Mouse (Mus musculus): ENCODE measurements at regions not wholly inside any gene's neighbourhood (a gene's known extent, or its start where the extent isn't known, plus 50 kb on each side); places are given as distances from the start of the nearest gene placed in this dataset.

DNA sequence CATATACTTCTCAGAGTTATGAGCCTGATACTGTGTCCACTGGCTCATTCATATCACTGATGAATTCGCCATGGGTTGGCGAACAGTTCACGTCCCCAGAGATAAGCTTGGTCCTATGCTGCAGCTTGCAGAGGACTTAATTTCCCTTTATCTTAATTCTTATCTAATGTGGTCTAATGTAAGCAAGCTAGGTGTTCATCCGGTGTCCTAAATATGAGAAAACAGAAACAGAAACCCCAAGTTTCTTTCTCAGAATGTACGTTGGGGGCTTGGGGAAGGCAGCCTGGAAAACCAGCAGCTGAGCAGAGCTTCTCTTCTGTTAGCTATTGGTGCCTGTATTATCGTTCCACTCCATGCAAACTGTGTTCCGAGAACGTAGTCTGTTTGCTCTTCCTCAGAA is 170.1 kb downstream of the 1700064H15Rik start:
- DNase-seq (ENCODE audit: low spot score in 2 of 2), result no peak

DNA sequence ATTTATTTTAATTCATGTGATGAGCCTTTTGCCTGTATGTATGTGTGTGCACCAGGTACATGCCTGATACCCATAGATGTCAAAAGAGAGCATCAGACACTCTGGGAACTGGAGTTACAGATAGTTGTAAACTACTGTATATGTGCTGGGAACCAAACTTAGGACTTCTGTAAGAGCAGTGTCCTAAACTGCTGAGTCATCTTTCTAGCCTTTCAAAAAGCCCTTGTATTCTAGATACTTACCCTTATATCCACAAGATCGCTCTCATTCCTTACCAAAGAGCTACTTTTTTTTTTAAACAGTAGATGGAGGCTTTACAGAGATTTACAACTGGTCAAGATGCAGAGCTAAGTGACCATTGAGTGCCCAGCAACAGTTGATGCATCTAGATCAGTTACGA is 171.0 kb downstream of the 1700064H15Rik start:
- DNase-seq (ENCODE audit: low spot score in 2 of 2), result no peak

DNA sequence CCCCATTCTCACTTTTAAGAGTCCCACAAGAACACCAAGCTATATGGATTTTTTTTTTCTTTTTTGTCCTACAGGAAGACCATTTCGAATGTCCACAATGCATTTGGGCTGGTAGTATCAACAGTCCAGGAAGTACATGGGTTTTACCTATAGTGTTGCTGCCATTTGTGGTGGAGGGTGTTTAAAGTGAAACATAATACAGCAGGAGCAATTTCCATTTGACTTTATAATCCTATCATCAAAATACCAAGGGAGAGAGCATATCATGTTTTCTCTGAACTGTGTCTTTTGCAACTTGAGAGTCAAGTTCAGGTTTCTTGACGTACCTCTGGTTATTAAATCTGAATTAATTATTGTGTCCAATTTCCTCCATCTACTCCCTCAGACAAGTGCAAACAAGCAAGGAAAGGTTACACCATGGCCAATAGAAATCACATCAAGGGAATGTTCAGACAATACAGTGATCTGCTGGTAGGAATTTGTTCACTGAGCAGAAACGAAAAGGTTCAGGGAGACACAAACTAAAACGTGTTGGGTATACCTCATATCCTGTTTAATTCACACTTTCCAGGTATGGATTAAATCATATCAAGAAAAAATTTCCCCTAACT is 172.5 kb downstream of the 1700064H15Rik start:
- DNase-seq (ENCODE audit: low spot score in 2 of 2), result no peak

DNA sequence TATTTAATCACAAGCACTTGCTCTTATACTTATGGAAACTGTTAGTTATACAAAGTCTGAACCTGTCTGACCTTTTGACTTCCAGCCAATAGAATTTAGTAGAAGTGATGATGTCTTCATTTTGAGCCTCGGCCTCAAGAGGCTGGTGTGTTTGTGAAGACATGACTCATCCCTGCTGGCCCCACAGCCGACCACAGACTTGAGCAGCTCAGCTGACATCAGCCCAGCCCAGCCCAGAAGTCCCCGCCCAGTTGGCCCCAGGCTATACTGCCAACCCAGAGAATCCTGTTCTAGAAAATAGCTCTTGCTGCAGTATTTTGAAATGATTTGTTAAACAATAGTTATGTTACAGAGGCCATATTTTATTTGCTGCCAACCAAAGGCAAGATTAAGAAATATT is 177.5 kb downstream of the 1700064H15Rik start:
- DNase-seq (ENCODE audit: low spot score in 2 of 2), result no peak

DNA sequence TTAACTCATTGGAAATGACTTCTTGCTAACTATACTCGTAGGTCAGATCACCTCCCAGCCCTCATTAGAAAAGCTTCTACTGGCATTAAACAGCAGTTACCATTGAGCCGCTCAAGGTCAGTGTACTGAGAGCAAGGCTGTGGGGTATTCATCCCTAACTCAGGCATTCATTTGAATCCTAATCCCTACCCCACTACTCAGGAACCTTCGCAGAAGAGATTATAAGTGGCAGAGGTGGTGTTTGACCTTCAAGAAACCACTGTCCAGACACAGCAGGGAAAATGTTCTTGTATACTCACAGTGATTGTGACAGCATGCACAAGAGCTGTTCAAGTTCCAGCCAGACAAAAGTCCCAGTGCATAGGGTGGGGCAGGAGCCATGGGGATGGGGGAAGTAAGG is 179.5 kb downstream of the 1700064H15Rik start:
- no peak for DNase-seq (ENCODE audit: low spot score in 2 of 2)

DNA sequence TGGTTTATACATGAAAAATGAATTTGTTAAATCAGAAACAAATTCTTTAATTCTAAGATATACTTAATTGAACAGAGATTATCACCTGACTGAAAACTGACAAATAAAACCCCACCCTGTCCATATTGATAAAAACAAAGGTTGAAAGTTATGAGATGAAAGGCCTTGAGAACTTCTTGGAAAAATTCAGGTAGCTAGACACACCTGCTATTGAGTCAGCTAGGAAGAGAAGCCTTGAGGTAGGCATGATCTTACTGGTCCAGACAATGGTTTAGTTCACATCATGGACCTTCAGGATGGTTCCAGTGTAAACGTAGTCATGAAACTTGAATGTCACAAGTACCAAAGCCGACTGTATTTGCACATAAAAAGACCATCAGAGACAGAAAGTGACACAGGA is 180.3 kb downstream of the 1700064H15Rik start:
- DNase-seq (ENCODE audit: low spot score in 2 of 2), result no peak

DNA sequence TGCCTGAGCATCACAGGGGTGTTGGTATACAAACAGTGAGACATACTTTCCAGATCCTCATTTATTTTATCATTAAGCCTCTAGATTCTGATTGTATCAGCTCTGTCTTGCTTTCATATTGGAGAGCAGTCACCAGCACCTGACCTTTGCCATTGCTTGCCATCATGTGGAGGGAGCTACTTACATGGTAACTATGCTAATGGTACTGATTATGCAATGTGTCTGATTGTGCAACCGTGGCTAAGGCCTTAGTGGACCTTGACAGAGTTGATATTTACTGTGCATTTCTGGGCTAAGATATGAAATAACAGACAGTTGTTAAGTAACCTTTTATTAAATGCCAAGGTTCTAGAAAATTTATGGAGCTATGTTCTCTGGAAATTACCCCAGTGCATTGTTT is 180.7 kb downstream of the 1700064H15Rik start:
- DNase-seq (ENCODE audit: low spot score in 2 of 2), result no peak

DNA sequence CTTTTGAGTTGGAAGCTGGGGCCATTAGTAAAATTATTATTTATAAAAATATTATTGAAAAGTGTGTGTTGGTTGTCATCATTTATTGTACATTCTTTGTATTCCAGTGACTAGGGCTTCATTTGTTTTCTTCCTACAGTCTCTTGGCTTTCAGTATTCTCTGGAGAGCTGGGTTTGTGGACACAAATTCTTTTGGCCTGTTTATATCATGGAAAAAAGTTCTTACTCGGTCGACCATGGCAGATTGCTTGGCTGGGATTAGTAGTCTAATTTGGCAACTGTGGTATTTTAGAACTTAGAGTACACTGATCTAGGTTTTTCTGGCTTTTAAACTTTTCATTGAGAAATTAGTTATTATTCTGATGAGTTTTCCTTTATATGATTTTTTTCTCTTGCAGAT is 183.6 kb downstream of the 1700064H15Rik start:
- peak in 1 of 2 experiments; percentile 30 for DNase-seq (ENCODE audit: low spot score in 2 of 2)

DNA sequence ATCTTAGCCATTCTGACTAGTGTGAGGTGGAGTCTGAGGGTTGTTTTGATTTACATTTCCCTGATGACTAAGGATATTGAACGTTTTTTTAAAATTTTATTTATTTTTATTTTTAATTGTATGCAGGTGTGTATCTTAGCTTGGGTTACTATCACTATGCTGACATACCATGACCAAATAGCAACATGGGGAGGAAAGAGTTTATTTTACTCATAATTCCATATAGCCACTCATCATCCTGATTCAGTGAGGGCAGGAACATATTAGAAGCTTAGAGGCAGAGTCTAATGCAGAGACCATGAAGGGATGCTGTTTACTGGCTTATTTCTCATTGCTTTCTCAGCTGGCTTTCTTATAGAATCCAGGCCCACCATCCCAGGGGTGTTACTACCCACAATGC is 186.7 kb downstream of the 1700064H15Rik start:
- no peak for DNase-seq (ENCODE audit: low spot score in 2 of 2)

DNA sequence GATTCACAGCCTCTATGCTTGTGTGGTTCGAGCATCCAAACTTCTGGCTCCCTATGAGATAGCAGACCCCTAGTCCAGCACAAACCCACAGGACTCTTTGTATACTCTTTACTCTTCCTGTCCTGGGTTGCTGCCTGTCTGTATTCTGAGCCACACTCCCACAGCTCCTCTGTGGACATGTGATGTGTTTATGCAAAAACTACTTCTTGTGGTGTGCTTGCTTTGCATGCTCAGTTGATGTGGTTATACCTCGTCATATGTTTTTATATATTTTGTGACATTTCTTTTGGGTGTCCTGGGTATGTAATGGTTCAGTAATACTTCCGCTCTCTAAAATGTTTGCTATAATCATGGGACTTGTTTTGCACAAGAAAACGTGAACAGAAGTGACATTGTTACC is 198.3 kb downstream of the 1700064H15Rik start:
- DNase-seq (ENCODE audit: low spot score in 2 of 2), result no peak

DNA sequence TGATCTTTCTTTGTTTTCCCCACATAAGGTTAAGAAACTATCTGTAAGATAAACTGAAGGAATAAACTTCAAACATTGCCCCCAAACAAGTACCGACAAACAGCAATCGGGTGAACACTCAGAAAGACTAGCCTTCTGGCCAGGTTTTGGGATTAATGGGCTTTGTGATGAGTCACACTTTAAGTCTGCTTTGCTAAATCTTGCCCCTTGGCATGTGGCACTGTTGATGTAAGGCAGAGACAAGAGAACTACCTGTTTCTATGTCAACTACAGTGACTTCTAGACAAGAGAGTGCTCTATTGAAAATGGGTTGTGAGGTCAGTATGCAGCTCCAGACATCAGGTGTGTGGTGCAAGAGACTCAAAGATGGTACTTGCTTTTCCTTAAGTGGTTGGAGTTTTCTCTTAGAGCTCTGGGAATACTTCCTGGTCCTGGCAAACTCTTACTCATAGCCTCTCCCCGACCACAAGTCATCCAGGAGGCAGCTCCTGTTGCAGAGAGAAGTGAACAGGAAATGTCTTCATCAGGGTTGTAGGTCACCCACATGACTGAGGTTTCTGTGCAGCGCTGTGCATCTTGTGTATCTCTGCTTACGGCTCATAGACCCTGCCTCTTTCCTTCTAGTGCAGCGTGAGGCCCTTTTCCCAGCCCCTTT is 198.9 kb downstream of the 1700064H15Rik start:
- no peak for DNase-seq (ENCODE audit: low spot score in 2 of 2)

DNA sequence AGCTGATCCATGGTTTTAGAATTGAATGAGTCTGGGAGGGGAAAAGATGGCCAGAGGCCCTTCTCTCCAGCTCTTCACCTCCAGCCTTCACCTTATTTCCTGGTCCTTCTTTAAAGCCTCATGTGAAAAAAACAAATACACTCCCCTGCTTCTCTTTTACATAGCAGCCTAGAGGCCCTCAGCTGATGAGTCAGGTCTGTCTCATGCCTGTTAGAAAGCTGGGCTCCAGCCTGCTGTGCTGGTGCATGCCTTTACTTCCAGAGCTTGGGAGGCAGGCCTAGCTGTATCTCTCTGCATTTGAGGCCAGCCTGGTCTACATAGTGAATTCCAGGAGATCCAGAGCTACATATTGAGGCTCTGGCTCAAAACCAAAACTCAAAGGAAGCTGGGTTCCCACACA is 199.5 kb downstream of the 1700064H15Rik start:
- DNase-seq (ENCODE audit: low spot score in 2 of 2), result no peak

DNA sequence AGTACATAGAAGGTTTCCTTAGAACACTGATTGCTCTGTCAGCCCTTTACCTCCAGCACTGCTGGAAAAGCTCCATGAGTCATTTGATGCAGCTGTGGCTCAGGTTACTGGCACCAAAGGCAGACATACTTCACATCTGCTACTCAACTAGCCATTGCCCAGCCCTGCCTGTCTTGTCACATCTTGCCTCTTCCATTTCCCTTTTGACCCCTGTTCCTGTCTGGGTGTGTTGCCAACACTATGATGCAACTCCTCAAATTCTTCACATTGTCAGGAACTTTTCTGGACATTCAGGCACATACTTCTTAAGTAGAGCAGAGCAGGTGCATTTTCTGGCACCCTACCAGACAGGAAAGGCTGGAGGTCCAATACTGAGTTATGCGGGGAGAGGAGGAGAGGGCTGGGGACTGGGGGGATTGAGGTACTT is 202.3 kb downstream of the 1700064H15Rik start:
- no peak for DNase-seq (ENCODE audit: low spot score in 2 of 2)

DNA sequence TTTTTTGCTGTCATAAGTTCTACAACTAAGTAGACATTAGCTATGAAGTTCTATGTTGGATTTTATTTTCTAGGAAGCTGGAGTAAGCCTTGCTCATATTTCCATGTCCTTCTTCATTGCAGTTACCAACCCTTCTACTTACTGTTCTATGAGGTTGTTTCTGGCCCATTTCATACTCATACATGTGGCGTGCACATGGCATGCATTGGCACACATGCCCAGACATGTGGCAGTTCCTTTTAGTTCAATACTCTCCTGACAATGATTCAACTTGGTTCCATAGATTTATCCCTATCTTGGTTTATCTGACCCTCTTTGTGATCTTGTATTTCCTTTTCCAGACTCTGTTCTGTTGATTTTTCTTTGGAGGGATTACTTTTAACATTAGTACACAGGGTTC is 203.2 kb downstream of the 1700064H15Rik start:
- DNase-seq (ENCODE audit: low spot score in 2 of 2), result no peak

DNA sequence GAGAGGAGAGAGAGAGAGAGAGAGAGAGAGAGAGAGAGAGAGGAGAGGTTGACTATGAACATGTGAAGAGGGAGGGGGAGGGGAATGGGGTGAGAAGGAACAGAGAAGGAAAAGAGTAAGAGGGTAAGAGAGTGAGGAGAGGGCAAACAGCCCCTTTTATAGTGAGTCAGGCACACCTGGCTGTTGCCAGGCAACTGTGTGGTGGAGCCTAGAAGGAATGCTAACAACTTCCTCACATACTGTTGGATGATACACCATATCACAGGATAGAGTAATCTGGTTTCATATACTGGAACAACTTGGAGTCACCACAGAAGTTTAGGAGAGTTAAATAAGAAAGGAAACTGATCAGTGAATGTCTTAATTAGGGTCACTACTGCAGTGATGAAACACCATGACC is 204.1 kb downstream of the 1700064H15Rik start:
- no peak for DNase-seq (ENCODE audit: low spot score in 2 of 2)

DNA sequence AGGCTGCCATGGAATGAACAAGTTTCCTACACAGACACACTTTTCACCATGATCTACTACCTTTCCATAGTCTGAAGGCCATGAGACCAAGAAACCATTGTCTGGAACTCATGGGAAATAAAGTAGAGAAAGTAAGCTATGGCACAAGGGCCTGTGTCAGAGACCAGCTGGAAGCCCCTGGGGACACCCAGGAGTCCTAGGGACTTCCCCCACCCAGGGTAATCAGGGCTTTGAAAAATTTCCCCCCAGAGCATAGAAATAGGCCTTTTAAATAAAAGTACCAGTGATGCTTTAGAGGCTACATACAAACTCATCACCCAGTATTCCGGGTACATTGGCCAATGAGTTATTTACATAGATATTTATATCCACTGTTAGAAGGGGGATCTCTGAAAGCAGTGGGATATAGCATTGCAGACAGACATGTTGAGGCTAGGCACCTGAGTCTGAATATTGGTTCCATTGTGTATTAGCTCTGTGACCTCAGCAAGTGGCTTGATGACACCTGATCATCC is 207.0 kb downstream of the 1700064H15Rik start:
- no peak for DNase-seq (ENCODE audit: low spot score in 2 of 2)

DNA sequence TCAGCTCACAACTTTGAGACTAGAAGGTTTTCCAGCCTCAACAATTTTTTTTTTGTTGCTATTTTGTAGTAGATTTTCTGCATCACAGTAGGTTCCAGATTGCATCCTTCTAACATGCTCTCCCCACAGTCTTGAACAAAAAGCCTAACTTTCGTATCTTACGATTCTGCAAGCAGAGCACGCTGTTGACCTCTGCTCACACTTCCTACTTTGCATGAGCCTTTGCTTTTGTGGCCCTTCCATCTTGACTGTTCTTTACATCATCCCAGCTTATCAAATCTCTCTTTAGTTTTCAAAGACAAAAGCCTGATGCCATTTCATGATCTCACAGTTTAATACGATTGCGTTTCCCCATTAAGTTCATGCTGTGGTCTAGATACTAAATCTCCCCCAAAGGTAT is 207.6 kb downstream of the 1700064H15Rik start:
- no peak for DNase-seq (ENCODE audit: low spot score in 2 of 2)

DNA sequence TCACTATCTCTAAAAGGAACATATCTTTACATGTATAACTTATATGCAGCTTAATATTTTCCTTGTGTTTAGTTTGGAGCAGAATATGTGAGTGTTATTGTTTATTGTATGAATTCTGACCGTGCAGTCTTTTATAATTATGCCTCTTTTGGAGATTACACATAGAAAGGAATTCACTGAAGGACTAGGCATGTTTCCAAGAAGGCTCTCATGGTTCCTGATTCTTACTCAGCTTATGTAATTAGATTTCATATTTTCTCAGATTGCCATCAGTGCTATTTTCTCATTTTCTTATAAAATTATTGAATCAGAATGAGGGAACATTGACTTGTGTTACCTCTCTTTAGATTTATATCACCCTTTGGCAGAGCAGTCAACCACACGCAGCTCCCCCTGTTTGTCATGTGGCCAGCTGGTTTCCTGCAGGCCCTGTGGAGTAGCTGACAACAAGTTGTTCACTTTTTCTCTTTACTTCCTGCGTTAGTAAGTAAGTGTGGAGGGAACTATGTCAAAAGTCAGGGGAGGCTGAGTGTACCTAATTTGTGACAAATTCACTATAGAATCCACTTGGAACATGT is 217.4 kb downstream of the 1700064H15Rik start:
- no peak for DNase-seq (ENCODE audit: low spot score in 2 of 2)

DNA sequence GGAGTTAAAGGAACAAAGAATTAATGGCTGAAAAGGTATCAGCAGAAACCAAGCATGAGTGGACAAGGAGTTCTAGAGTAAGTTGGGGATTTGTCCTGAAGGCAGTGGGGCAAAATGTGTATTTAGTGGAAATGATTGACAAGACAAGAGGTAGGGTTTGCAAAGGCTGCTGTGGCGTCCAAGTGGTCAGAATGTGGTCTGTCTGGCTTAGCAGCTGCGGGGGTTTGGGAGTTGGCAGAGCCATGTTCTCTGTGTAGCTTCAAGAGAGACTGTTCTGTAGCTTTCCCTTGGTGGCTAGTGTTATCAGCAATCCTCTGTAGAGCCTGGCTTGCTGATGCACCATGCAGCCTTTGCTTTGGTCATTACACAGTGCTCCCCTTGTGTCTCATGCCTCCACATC is 220.2 kb downstream of the 1700064H15Rik start:
- no peak for DNase-seq (ENCODE audit: low spot score in 2 of 2)

DNA sequence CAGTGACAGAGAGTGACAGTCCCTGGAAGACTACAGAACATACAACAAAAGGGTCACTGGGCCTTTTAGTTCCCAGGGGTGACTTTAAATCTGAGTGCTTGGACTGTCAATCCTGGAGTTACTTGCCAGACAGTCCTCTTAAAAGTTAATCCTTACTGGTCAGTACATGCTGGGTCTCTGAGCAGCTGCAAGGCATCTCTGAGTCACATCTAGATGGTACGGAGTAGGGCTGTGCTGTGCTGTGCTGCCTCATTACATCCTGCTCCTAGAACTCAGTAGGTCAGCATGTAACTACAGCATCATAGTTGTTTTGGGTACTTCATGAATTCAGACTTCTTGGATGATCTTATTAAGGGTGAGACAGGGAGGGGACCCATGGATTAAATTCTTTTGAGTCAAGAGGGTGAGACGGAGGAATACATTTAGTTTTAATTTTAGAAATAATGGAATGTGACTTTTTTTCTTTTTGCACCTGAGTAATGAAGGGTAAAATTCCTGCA is 220.8 kb downstream of the 1700064H15Rik start:
- DNase-seq (ENCODE audit: low spot score in 2 of 2), result no peak

DNA sequence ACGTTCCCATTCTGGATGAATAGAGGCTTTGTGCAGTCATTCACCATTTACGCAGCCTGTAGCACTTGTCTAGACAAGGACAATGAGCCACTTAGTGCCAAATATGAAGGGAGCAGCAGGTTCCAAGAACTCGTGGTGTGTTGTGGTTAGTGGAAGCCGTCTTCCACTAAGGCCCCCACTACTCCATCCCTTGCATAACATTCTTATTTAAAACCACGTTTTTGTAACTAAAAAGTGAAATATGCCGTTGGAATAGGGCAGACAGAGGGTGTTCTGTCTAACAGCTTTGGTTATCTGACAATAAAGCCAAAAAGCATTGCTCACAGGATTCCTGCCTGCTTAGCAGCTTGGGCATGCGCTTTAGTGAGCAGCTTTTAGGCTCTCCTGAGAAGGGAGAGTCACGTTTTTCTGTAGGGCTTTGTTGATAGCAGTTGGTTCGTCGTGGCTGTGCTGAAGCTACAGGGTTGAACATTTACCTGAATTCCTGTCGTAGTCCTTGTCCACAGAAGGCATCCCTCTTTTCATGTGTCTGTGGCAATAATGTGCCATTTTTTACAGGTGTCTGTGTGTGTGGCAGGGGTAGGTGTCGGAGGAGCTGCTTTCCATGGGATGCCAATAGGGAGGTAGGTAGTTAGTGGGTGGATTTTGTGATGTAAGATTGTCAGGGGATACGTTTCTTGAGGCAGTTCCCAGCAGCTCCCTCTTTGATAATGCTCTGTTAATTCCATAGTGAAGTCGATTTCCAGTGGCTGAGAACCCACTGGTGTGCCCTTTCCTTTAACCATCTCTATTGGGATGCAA is 221.9 kb downstream of the 1700064H15Rik start:
- peak; percentile 53 to 66 for DNase-seq (ENCODE audit: low spot score in 2 of 2)

DNA sequence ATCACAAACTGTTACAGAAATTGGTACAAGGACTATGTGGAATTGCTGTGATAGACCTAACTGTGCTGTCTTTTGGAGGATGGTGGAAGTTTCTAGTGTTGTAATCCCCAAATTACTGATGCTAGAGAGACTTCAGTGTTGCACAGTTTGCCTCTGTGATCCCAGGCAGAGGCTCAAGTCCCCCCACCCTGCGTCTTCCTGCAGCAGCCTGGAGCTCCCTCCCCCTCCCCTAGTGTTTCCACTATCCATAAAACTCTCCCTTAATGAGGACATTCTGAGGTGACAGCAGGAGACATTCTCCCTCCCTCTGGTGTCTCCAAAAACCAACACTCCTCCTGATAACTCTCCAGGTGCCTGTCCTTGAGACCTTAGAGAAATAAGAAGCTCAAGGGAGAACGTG is 242.8 kb downstream of the 1700064H15Rik start:
- no peak for DNase-seq (ENCODE audit: low spot score in 2 of 2)
